Mouse (Mus musculus) neural tube, embryonic 13.5 days (tissue): Measurements from ENCODE around the gene Tbc1d16. TPM values are rescaled to one million over a fixed set of nuclear protein-coding genes. Genes with fewer than 3 reads are reported as not detected.
"Not testable (repeated sequence)": the region's sequence is repeated elsewhere in the genome, so short reads cannot be mapped to it uniquely, and the experiment has no call there.

Experiments used
- ATAC-seq: fragments of 200-750 bp; cut with Nextera tagmentation; 2 replicates; pipeline ENCODE4 v1.8.0; 2017; ENCODE audit warnings: low read depth, mild to moderate bottlenecking, moderate TSS enrichment, moderate library complexity
- H3K27ac ChIP-seq: fragments of 300-500 bp; sonication (generic); replicated peaks from 2 replicates; pipeline ENCODE4 v1.5.1; 2015; ENCODE audit warnings: moderate library complexity, mild to moderate bottlenecking, inconsistent platforms
- H3K27me3 ChIP-seq: fragments of 300-500 bp; sonication (generic); 2 replicates; pipeline ENCODE4 v1.6.1; 2015; ENCODE audit warnings: mild to moderate bottlenecking, inconsistent platforms
- H3K36me3 ChIP-seq: fragments of 300-500 bp; sonication (generic); 2 replicates; pipeline ENCODE4 v1.6.1; 2015; ENCODE audit warnings: mild to moderate bottlenecking, inconsistent platforms
- H3K4me1 ChIP-seq: fragments of 300-500 bp; sonication (generic); replicated peaks from 2 replicates; pipeline ENCODE4 v1.6.1; 2015; ENCODE audit warnings: inconsistent platforms
- H3K4me2 ChIP-seq: fragments of 300-500 bp; sonication (generic); 2 replicates; pipeline ENCODE4 v1.6.1; 2015; ENCODE audit warnings: inconsistent platforms, mild to moderate bottlenecking, moderate library complexity
- H3K4me3 ChIP-seq: fragments of 300-500 bp; sonication (generic); 2 replicates; pipeline ENCODE4 v1.5.1; 2015; ENCODE audit warnings: mild to moderate bottlenecking, inconsistent platforms
- H3K9ac ChIP-seq: fragments of 300-500 bp; sonication (generic); 2 replicates; pipeline ENCODE4 v1.6.1; 2015; ENCODE audit warnings: moderate library complexity, mild to moderate bottlenecking, inconsistent platforms
- H3K9me3 ChIP-seq: fragments of 300-500 bp; sonication (generic); 2 replicates; pipeline ENCODE4 v1.6.1; 2016; ENCODE audit warnings: inconsistent platforms
- WGBS: fragments of 180-500 bp; shearing (Covaris S2); methylation state at CpG from one replicate; pipeline ENCODE4 v1.1.7; 2015; 5-methylcytosine and 5-hydroxymethylcytosine counted together
- polyA plus RNA-seq: library from polyadenylated mRNA; unstranded; fragments of >200 nt; fragmentation: Nextera tagmentation; extraction: Ambion mirVana; gene quantifications from 2 replicates; pipeline ENCODE4 v1.2.1, GENCODE M21; 2015

The Tbc1d16 gene
- polyA plus RNA-seq, 1 experiment from 2014 or later: 49.0 TPM

DNA sequence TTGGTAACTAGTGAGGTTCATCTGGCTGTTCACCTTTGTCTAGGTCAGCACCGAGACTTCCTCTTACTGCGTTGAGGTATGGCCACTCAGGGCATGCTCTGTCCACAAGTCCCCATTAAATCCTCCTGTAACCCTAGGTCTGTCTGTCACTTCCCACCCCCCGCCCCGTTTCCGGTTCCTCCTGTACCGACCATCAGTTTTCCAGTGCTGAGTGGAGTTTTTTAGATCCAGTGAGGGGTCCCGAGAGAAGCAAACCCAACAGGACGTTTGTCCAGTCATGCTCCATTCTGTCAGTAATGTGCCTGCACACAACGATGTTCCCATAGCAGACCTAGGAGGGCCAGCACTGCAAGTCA is 29.9 kb upstream of the Tbc1d16 start:
- Histone ChIP-seq H3K27me3 (no peaks in the 10 kb centered on the region), H3K4me1 (peaks cover 9% of the 10 kb centered on the region; the same call in 1 of the 2 replicates), H3K36me3 (peaks cover 36% of the 10 kb centered on the region; the same call in 1 of the 2 replicates), H3K4me3 (peak overlapping the region; percentile 23), H3K4me2 (peak overlapping the region; percentile 49), H3K9me3 (no peaks in the 10 kb centered on the region), H3K27ac (peak overlapping the region; percentile 13; the same call in 1 of the 2 replicates), H3K9ac (peak overlapping the region; percentile 54)
- ATAC-seq: no peak
- 72% methylated on average over 9 of the region's 9 CpGs for WGBS

DNA sequence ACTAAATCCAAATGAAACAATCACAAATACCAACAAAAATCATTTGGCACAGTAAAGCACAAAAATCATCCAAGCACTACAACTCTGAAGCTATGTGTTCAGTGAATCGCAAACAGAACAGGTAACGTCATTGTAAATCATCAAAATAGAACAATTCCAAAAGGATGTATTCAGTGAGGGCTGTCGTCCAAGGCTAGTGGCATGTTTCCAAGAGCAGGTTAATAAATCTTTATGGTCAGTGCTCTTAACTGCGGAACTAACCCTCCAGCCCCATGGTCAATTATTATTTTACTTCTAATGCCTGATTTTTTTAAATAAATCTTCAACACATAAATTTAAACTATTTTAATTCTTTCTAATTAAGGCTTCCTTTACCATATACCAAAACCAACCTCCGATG is 28.3 kb upstream of the Tbc1d16 start:
- peaks cover 26% of the 10 kb centered on the region; the same call in 1 of the 2 replicates for H3K36me3 ChIP-seq

DNA sequence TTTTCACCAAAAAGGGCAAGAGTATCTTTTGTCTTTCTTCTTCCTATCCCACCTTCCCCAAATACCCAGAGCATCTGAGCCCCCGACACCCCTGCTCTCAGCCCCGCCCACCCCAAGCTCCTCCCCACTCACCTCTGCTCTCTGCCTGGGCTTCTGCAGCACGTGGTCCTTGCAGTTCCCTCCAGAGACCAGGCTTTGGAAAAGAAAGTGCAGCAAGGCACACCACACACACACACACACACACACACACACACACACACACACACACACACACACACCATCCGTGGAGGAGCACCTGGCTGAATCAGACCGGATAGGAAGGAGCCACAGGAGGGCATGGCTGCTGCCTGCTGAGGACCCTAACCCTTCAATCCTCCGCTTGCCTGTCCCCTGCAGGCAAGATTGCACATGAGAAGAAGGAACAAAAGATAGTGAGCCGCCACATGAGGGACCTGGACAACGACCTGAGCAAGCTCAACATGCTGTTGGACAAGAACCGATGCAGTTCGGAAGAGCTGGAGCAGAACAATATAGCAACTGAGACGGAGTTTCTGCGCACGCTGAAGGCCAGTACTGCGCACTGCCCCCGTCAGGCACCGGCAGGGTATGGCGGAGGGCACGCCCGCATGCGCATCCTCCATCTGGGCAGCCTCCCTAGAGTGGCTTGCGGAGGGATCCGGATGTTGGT is 24.7 kb upstream of the Tbc1d16 start:
- Histone ChIP-seq H3K4me1 (peaks cover 33% of the 10 kb centered on the region), H3K27me3 (no peaks in the 10 kb centered on the region), H3K36me3 (0 out of 2 replicates have a peak, but pooled peaks cover 4% of the 10 kb centered on the region), H3K9ac (peak overlapping the region; percentile 46; the same call in 1 of the 2 replicates), H3K9me3 (no peaks in the 10 kb centered on the region), H3K27ac (no peak overlapping the region), H3K4me2 (peak overlapping the region; percentile 43), H3K4me3 (peak overlapping the region; percentile 2)
- ATAC-seq: peak; percentile 65
- 10% methylated on average over 22 of the region's 22 CpGs for WGBS

More for the DNA sequence above, 28.3 kb upstream of the Tbc1d16 start:
- H3K4me2 ChIP-seq, H3K9ac ChIP-seq, ATAC-seq, H3K27me3 ChIP-seq, H3K4me3 ChIP-seq, H3K9me3 ChIP-seq, H3K27ac ChIP-seq: not testable (repeated sequence)
- peaks cover 25% of the 10 kb centered on the region for H3K4me1 ChIP-seq
- 69% methylated on average over 5 of the region's 5 CpGs for WGBS

DNA sequence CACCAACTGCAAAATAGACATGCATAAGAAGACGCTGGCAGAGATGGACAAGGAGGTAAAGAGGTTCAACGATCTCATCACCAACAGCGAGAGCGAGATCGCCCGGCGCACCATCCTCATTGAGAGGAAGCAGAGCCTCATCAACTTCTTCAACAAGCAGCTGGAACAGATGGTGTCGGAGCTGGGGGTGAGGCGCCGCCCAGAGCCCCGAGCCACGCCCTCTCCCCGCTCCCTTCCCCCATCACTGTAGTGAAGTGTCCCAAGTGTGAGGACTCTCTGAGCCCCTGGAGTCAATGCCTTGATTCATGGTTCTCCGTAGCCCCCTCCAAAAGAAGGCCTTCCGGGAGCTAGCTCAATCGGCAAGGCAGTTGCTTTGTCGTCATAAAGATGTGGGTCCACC is 22.7 kb upstream of the Tbc1d16 start:
- Histone ChIP-seq H3K9me3 (no peaks in the 10 kb centered on the region), H3K27ac (no peak overlapping the region), H3K4me3 (no peak overlapping the region), H3K27me3 (no peaks in the 10 kb centered on the region), H3K4me2 (no peak overlapping the region), H3K4me1 (peaks cover 28% of the 10 kb centered on the region), H3K9ac (no peak overlapping the region), H3K36me3 (0 out of 2 replicates have a peak, but pooled peaks cover 4% of the 10 kb centered on the region)
- no peak for ATAC-seq
- 45% methylated on average over 17 of the region's 17 CpGs for WGBS

DNA sequence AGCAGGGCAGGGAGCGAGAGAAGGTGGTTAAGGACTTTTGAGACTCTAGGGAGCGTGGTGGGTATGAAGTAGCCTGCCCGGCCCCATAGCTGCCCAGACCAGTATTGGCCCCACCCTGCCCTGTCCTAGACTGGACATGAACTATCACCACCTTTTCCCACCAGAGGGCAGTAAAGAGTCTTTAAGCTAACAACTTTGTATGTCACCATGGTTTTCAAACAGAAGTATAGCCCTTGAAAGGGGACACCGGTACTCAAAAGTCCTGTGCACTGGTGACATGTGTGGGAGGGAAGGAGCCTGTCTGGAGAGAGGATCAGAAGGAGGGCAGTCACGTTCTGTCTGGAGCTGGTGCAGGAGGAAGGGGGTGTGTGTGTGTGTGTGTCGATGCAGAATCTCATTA is 20.7 kb upstream of the Tbc1d16 start:
- Histone ChIP-seq H3K4me3 (no peak overlapping the region), H3K27me3 (no peaks in the 10 kb centered on the region), H3K36me3 (0 out of 2 replicates have a peak, but pooled peaks cover 3% of the 10 kb centered on the region), H3K9ac (no peak overlapping the region), H3K27ac (no peak overlapping the region), H3K4me1 (peaks cover 28% of the 10 kb centered on the region), H3K9me3 (no peaks in the 10 kb centered on the region), H3K4me2 (no peak overlapping the region)
- ATAC-seq: peak; percentile 54
- 39% methylated on average over 6 of the region's 6 CpGs for WGBS

DNA sequence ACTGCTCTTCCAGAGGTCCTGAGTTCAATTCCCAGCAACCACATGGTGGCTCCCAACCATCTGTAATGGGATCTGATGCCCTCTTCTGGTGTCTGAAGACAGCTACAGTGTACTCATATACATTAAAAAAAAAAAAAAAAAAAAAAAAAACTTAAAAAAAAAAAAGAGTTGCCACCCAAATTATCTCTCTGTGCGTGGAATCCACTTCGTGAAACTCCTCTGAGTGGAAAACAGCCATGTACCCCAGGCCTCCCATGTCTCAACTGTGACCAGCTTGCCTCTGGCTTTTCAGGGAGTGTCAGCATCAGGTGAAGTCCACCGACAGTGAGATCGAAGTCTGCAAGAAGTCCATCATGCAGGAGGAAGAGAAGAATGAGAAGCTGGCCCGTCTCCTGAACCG is 17.2 kb upstream of the Tbc1d16 start:
- WGBS: 88% methylated on average over 6 of the region's 6 CpGs
- not testable (repeated sequence) for H3K4me2 ChIP-seq, H3K4me3 ChIP-seq, H3K27ac ChIP-seq, H3K9ac ChIP-seq, H3K9me3 ChIP-seq, H3K4me1 ChIP-seq, H3K27me3 ChIP-seq, ATAC-seq
- 0 out of 2 replicates have a peak, but pooled peaks cover 16% of the 10 kb centered on the region for H3K36me3 ChIP-seq

DNA sequence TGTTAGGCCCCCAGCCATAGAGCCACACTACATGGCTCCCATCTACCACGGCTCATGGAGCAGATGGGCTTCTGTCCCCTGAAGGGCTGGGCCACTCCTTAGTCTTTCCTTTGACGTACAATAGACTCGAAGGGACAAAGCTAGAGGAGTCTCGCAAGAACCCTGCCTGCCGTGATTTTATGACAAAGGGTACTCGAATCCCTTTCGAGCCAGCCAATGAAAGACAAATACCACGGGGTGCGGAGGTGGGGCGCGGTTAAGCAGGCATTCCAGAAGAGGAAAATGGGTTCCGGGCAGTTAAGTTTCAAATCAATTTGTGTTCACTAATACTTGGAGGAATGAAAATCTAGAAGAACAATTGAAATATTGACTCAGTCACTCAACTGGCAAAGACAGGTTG is 11.2 kb upstream of the Tbc1d16 start:
- Histone ChIP-seq H3K9me3 (no peaks in the 10 kb centered on the region), H3K27me3 (no peaks in the 10 kb centered on the region), H3K9ac (no peak overlapping the region), H3K4me2 (no peak overlapping the region), H3K27ac (no peak overlapping the region), H3K36me3 (peaks cover 34% of the 10 kb centered on the region), H3K4me1 (peaks cover 17% of the 10 kb centered on the region), H3K4me3 (no peak overlapping the region)
- ATAC-seq: 0 out of 2 replicates have a peak, but pooled peaks have one; percentile 12
- WGBS: 71% methylated on average over 12 of the region's 12 CpGs

DNA sequence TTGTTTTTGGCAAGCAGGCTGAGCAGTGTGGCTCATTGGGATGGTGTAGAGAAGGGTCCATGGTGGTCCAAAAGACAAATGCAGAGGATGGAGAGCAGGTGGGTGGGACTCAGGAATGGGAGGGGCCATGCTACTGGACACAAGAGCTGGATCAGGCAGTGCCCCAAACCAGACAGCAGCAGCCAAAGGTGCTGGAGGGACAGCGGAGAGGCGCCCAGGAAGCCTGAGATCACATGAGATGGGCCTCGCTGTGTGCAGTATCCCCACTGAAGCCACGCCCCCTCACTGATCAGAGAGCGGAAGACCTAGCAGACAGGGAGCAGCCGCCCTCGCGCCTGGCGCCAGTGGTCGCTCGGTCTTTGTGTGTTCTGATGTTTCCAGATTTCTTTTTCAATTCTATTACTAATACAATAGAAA is 10.0 kb upstream of the Tbc1d16 start:
- peaks cover 31% of the 10 kb centered on the region for H3K36me3 ChIP-seq
- ATAC-seq: peak; percentile 60
- no peaks in the 10 kb centered on the region for H3K9me3 ChIP-seq
- H3K9ac ChIP-seq: no peak overlapping the region
- H3K27me3 ChIP-seq: no peaks in the 10 kb centered on the region
- 20% methylated on average over 11 of the region's 11 CpGs for WGBS
- H3K4me1 ChIP-seq: peaks cover 17% of the 10 kb centered on the region
- peak overlapping the region; percentile 30; the same call in 1 of the 2 replicates for H3K27ac ChIP-seq
- peak overlapping the region; percentile 48 for H3K4me2 ChIP-seq
- H3K4me3 ChIP-seq: peak overlapping the region; percentile 20

DNA sequence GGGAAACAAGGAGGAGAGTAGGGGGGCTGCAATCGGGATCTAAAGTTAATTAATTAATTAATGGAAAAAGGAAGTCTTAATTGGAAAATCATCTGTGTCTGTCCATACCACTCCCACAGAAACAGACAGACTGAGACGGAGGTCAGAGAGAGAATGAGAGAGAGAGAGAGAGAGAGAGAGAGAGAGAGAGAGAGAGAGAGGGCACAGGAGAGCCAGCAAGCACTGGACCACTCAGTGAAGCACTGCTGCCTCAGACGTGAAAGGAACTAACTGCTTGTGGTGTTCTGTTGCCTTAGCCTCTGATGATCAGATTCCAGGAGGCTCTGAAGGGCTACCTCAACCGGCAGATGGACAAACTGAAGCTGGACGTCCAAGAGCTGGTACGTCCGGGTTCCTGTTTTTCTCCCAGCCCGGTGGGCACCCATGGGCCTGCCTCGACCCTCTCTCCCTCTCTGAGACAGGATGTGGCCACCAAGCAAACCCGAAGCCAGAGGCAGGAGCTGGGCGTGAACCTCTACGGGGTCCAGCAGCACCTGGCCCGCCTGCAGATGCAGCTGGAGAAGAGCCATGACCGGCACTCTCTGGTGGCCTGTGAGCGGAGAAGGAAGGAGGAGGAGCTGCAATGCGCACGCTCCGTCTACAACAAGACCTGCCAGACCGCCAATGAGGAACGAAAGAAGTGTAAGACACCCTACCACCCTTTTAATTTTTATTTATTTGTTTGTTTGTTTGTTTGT is 9.4 kb upstream of the Tbc1d16 start:
- no peaks in the 10 kb centered on the region for H3K9me3 ChIP-seq
- peak overlapping the region; percentile 48 for H3K4me2 ChIP-seq
- peaks cover 27% of the 10 kb centered on the region for H3K36me3 ChIP-seq
- peak overlapping the region; percentile 34; the same call in 1 of the 2 replicates for H3K9ac ChIP-seq
- no peaks in the 10 kb centered on the region for H3K27me3 ChIP-seq
- H3K27ac ChIP-seq: peak overlapping the region; percentile 61
- H3K4me1 ChIP-seq: peaks cover 17% of the 10 kb centered on the region
- WGBS: 36% methylated on average over 20 of the region's 20 CpGs
- peak; percentile 54 for ATAC-seq
- H3K4me3 ChIP-seq: peak overlapping the region; percentile 20

DNA sequence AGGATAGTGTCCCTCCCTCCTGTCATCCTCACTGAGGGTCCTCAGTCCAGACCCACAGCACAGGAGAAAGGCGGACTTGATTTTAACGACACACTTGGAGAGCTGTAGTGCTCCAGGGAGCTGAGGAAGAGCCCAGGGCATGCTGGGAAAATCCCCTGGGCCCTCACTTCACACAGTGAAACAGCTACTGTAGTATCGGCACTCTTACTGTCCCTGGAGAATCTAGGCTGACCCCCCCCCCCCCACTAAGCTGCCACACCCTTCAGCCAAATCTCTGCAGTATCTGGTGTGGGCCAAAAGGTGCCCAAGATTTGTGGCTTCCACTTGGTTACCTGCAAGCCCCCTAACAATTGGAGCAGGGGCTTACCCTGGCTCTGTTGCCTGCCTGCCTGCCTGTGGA is 8.7 kb upstream of the Tbc1d16 start:
- no peak for ATAC-seq
- no peak overlapping the region for H3K4me3 ChIP-seq
- H3K27me3 ChIP-seq: no peaks in the 10 kb centered on the region
- no peak overlapping the region for H3K9ac ChIP-seq
- H3K36me3 ChIP-seq: peaks cover 34% of the 10 kb centered on the region
- WGBS: 35% methylated on average over 3 of the region's 3 CpGs
- peaks cover 17% of the 10 kb centered on the region for H3K4me1 ChIP-seq
- H3K27ac ChIP-seq: no peak overlapping the region
- H3K9me3 ChIP-seq: no peaks in the 10 kb centered on the region
- H3K4me2 ChIP-seq: no peak overlapping the region

DNA sequence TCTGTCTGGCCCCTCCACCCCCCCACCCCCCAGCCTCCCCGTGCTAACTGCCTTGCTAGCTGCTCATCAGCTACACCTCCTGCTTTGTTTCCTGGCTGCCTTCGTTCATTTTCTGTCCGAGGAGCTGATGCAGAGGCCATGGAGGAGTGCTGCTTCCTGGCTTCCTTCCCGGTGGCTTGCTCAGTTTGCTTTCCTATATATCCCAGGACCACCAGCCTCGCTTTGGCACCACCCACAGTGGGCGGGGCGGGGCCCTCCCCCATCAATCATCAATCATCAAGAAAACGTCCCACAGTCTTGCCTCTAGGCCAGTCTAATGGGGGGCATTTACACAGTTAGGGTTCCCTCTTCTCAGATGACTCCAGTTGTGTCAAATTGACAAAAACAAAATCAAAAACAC is 8.1 kb upstream of the Tbc1d16 start:
- H3K27me3 ChIP-seq: no peaks in the 10 kb centered on the region

DNA sequence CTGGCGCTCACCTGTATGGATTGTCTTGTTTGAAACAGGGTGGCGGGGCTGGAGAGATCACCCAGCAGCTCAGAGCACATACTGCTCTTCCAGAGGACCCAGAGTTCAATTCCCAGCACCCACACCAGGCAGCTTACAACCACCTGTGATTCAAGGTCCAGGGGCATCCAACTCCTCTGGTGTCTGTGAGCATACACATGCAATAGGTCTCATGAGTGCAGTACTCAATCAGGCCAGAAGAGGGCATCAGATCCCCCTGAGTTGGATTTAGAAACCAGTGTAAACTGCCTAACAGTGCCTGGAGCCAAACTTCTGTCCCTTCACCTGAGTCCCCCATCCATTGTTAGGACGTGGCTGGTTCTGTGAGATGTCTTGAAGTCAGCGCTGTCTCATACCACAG is 7.3 kb upstream of the Tbc1d16 start:
- Histone ChIP-seq H3K9ac (no peak overlapping the region), H3K4me2 (no peak overlapping the region), H3K27ac (no peak overlapping the region), H3K4me3 (no peak overlapping the region), H3K27me3 (no peaks in the 10 kb centered on the region), H3K4me1 (peaks cover 22% of the 10 kb centered on the region), H3K36me3 (peaks cover 39% of the 10 kb centered on the region), H3K9me3 (no peaks in the 10 kb centered on the region)
- WGBS: 83% methylated on average over 4 of the region's 4 CpGs
- no peak for ATAC-seq

More for the DNA sequence above, 8.1 kb upstream of the Tbc1d16 start:
- H3K4me1 ChIP-seq: peaks cover 17% of the 10 kb centered on the region
- no peak overlapping the region for H3K27ac ChIP-seq
- no peaks in the 10 kb centered on the region for H3K9me3 ChIP-seq
- H3K4me3 ChIP-seq: no peak overlapping the region
- no peak overlapping the region for H3K9ac ChIP-seq
- peaks cover 39% of the 10 kb centered on the region for H3K36me3 ChIP-seq
- no peak overlapping the region for H3K4me2 ChIP-seq
- 35% methylated on average over 8 of the region's 8 CpGs for WGBS
- no peak for ATAC-seq
